Mouse (Mus musculus) intestine, embryonic 16.5 days (tissue): ENCODE results near the gene Pik3c2a. TPM values are rescaled to one million over a fixed set of nuclear protein-coding genes. Genes with fewer than 3 reads are reported as not detected.
"Not testable (repeated sequence)": the region's sequence is repeated elsewhere in the genome, so short reads cannot be mapped to it uniquely, and the experiment has no call there.

ENCODE experiments used
- ATAC-seq: fragments of 200-750 bp; cut with Nextera tagmentation; 2 replicates; pipeline ENCODE4 v1.8.0; 2017; ENCODE audit warnings: moderate TSS enrichment, moderate library complexity
- H3K27ac ChIP-seq: fragments of 300-500 bp; sonication (generic); 2 replicates; pipeline ENCODE4 v1.5.1; 2014; ENCODE audit warnings: mild to moderate bottlenecking, low read length
- H3K27me3 ChIP-seq: fragments of 300-500 bp; sonication (generic); replicated peaks from 2 replicates; pipeline ENCODE4 v1.6.1; 2014; ENCODE audit warnings: low read length, control low read depth, mixed read lengths; ENCODE audit not compliant: control insufficient read depth, insufficient read depth
- H3K36me3 ChIP-seq: fragments of 300-500 bp; sonication (generic); 2 replicates; pipeline ENCODE4 v1.6.1; 2014; ENCODE audit warnings: low read length, control low read depth; ENCODE audit not compliant: control insufficient read depth, insufficient read depth
- H3K4me1 ChIP-seq: fragments of 300-500 bp; sonication (generic); 2 replicates; pipeline ENCODE4 v1.6.1; 2014; ENCODE audit warnings: low read length, control low read depth, mixed read lengths; ENCODE audit not compliant: control insufficient read depth, insufficient read depth
- H3K4me2 ChIP-seq: fragments of 300-500 bp; sonication (generic); 2 replicates; pipeline ENCODE4 v1.6.1; 2014; ENCODE audit warnings: low read depth, low read length, control low read depth
- H3K4me3 ChIP-seq: fragments of 300-500 bp; sonication (generic); 2 replicates; pipeline ENCODE4 v1.5.1; 2014; ENCODE audit warnings: mild to moderate bottlenecking, low read length
- H3K9ac ChIP-seq: fragments of 300-500 bp; sonication (generic); 2 replicates; pipeline ENCODE4 v1.6.1; 2014; ENCODE audit warnings: low read depth, low read length
- H3K9me3 ChIP-seq: fragments of 300-500 bp; sonication (generic); 2 replicates; pipeline ENCODE4 v1.6.1; 2016; ENCODE audit warnings: low read length, control low read depth; ENCODE audit not compliant: control insufficient read depth
- WGBS: fragments of 180-500 bp; shearing (Covaris S2); extraction: QIAGEN DNeasy Blood & Tissue Kit; methylation state at CpG from one replicate; pipeline ENCODE4 v1.1.7; 2014; 5-methylcytosine and 5-hydroxymethylcytosine counted together
- polyA plus RNA-seq: library from polyadenylated mRNA; unstranded; fragments of >200 nt; fragmentation: Nextera tagmentation; extraction: Ambion mirVana; gene quantifications from 2 replicates; pipeline ENCODE4 v1.2.1, GENCODE M21; 2015

The Pik3c2a gene
- polyA plus RNA-seq, 1 experiment from 2014 or later = 23.2 TPM

GRCm38 (mm10) chr7:116430926-116431325 lies 12.3 kb downstream of the Pik3c2a start:
- no peak overlapping the region for H3K4me3 ChIP-seq
- H3K27me3 ChIP-seq = no peaks in the 10 kb centered on the region
- no peak overlapping the region for H3K9ac ChIP-seq
- no peaks in the 10 kb centered on the region for H3K36me3 ChIP-seq
- peak overlapping the region; percentile 51; the same call in 1 of the 2 replicates for H3K27ac ChIP-seq
- H3K4me2 ChIP-seq = no peak overlapping the region
- H3K9me3 ChIP-seq = no peaks in the 10 kb centered on the region
- WGBS = 22% methylated on average over 2 of the region's 2 CpGs
- H3K4me1 ChIP-seq = peaks cover 12% of the 10 kb centered on the region; the same call in 1 of the 2 replicates
- ATAC-seq = peak; percentile 60

GRCm38 (mm10) chr7:116427206-116427605 lies 16.0 kb downstream of the Pik3c2a start:
- H3K36me3 ChIP-seq = no peaks in the 10 kb centered on the region
- no peak overlapping the region for H3K4me3 ChIP-seq
- H3K9me3 ChIP-seq = no peaks in the 10 kb centered on the region
- no peak overlapping the region for H3K27ac ChIP-seq
- no peak overlapping the region for H3K4me2 ChIP-seq
- ATAC-seq = no peak
- H3K4me1 ChIP-seq = peaks cover 12% of the 10 kb centered on the region; the same call in 1 of the 2 replicates
- no peaks in the 10 kb centered on the region for H3K27me3 ChIP-seq
- no peak overlapping the region for H3K9ac ChIP-seq

GRCm38 (mm10) chr7:116425771-116426170 lies 17.5 kb downstream of the Pik3c2a start:
- ATAC-seq = peak; percentile 90
- Histone ChIP-seq H3K27me3 (no peaks in the 10 kb centered on the region), H3K4me1 (peaks cover 9% of the 10 kb centered on the region; the same call in 1 of the 2 replicates), H3K36me3 (no peaks in the 10 kb centered on the region), H3K4me2 (no peak overlapping the region), H3K27ac (peak overlapping the region; percentile 88), H3K9me3 (no peaks in the 10 kb centered on the region), H3K9ac (no peak overlapping the region), H3K4me3 (no peak overlapping the region)
- 68% methylated on average over 6 of the region's 6 CpGs for WGBS

GRCm38 (mm10) chr7:116421081-116421480 lies 22.2 kb downstream of the Pik3c2a start:
- Histone ChIP-seq H3K9me3 (no peaks in the 10 kb centered on the region), H3K4me3 (no peak overlapping the region), H3K27ac (no peak overlapping the region), H3K4me2 (no peak overlapping the region), H3K9ac (no peak overlapping the region), H3K36me3 (peaks cover 8% of the 10 kb centered on the region; the same call in 1 of the 2 replicates), H3K4me1 (no peaks in the 10 kb centered on the region), H3K27me3 (no peaks in the 10 kb centered on the region)
- no peak for ATAC-seq

- H3K4me1 ChIP-seq = no peaks in the 10 kb centered on the region; the same call in 1 of the 2 replicates
- H3K9ac ChIP-seq = no peak overlapping the region
- H3K4me2 ChIP-seq = no peak overlapping the region
- no peaks in the 10 kb centered on the region for H3K36me3 ChIP-seq
- ATAC-seq = no peak
- peak overlapping the region; percentile 1; the same call in 1 of the 2 replicates for H3K27ac ChIP-seq
- WGBS = 30% methylated on average over 1 of the region's 1 CpGs
- H3K9me3 ChIP-seq = no peaks in the 10 kb centered on the region
- H3K4me3 ChIP-seq = no peak overlapping the region
- no peaks in the 10 kb centered on the region for H3K27me3 ChIP-seq
These were observed 33.8 kb downstream of the Pik3c2a start for GRCm38 (mm10) chr7:116409438-116409837.

- 81% methylated on average over 3 of the region's 3 CpGs for WGBS
- Histone ChIP-seq H3K9ac (no peak overlapping the region), H3K4me1 (no peaks in the 10 kb centered on the region), H3K36me3 (no peaks in the 10 kb centered on the region), H3K4me3 (no peak overlapping the region), H3K27ac (no peak overlapping the region), H3K27me3 (no peaks in the 10 kb centered on the region), H3K9me3 (no peaks in the 10 kb centered on the region), H3K4me2 (no peak overlapping the region)
- no peak for ATAC-seq
These were observed 50.9 kb downstream of the Pik3c2a start for GRCm38 (mm10) chr7:116392329-116392728.

- H3K4me1 ChIP-seq, H3K36me3 ChIP-seq, H3K27me3 ChIP-seq, H3K9ac ChIP-seq, H3K27ac ChIP-seq, H3K9me3 ChIP-seq, H3K4me2 ChIP-seq, H3K4me3 ChIP-seq, ATAC-seq: not testable (repeated sequence)
- 94% methylated on average over 2 of the region's 2 CpGs for WGBS
These were observed 55.9 kb downstream of the Pik3c2a start for GRCm38 (mm10) chr7:116387389-116387788.

- not testable (repeated sequence) for H3K27me3 ChIP-seq, H3K36me3 ChIP-seq, ATAC-seq, H3K4me2 ChIP-seq, H3K4me3 ChIP-seq, H3K9me3 ChIP-seq, H3K27ac ChIP-seq, H3K4me1 ChIP-seq, H3K9ac ChIP-seq
- 90% methylated on average over 6 of the region's 6 CpGs for WGBS
These were observed 64.1 kb downstream of the Pik3c2a start for GRCm38 (mm10) chr7:116379181-116379580.

GRCm38 (mm10) chr7:116374284-116374683 lies 69.0 kb downstream of the Pik3c2a start:
- ATAC-seq = peak; percentile 83
- peaks cover 3% of the 10 kb centered on the region; the same call in 1 of the 2 replicates for H3K36me3 ChIP-seq
- 69% methylated on average over 1 of the region's 1 CpGs for WGBS

GRCm38 (mm10) chr7:116336226-116336625 lies 107.0 kb downstream of the Pik3c2a start:
- Histone ChIP-seq H3K27me3 (no peaks in the 10 kb centered on the region), H3K4me2 (peak overlapping the region; percentile 24; the same call in 1 of the 2 replicates), H3K9ac (no peak overlapping the region), H3K4me3 (no peak overlapping the region), H3K27ac (no peak overlapping the region; the same call in 1 of the 2 replicates), H3K36me3 (peaks cover 6% of the 10 kb centered on the region), H3K9me3 (no peaks in the 10 kb centered on the region), H3K4me1 (peaks cover 8% of the 10 kb centered on the region)
- WGBS = 24% methylated on average over 1 of the region's 1 CpGs
- ATAC-seq = peak; percentile 68

More at GRCm38 (mm10) chr7:116374284-116374683, 69.0 kb downstream of the Pik3c2a start:
- Histone ChIP-seq H3K27ac (no peak overlapping the region), H3K4me3 (no peak overlapping the region), H3K27me3 (no peaks in the 10 kb centered on the region), H3K4me2 (no peak overlapping the region), H3K9ac (no peak overlapping the region), H3K9me3 (no peaks in the 10 kb centered on the region), H3K4me1 (no peaks in the 10 kb centered on the region)
